Mouse (Mus musculus) lung, embryonic 14.5 days (tissue): ENCODE results near the gene Igdcc4. TPM values are rescaled to one million over a fixed set of nuclear protein-coding genes. Genes with fewer than 3 reads are reported as not detected.

Experiments
- ATAC-seq: fragments of 200-750 bp; cut with Nextera tagmentation; 2 replicates; pipeline ENCODE4 v1.8.0; 2017; ENCODE audit warnings: mild to moderate bottlenecking, moderate TSS enrichment, moderate library complexity; ENCODE audit not compliant: insufficient read depth
- DNase-seq: peaks from one replicate; pipeline ENCODE4 v3.0.0-alpha.2; 2015
- H3K27ac ChIP-seq: fragments of 300-500 bp; sonication (generic); 2 replicates; pipeline ENCODE4 v1.5.1; 2014; ENCODE audit warnings: low read depth, mild to moderate bottlenecking, moderate library complexity
- H3K27me3 ChIP-seq: fragments of 300-500 bp; sonication (generic); 2 replicates; pipeline ENCODE4 v1.6.1; 2014; ENCODE audit warnings: low read length, control low read depth; ENCODE audit not compliant: insufficient read depth
- H3K36me3 ChIP-seq: fragments of 300-500 bp; sonication (generic); 2 replicates; pipeline ENCODE4 v1.6.1; 2014; ENCODE audit warnings: control low read depth; ENCODE audit not compliant: insufficient read depth
- H3K4me1 ChIP-seq: fragments of 300-500 bp; sonication (generic); 2 replicates; pipeline ENCODE4 v1.6.1; 2014; ENCODE audit warnings: antibody characterized with exemption, control low read depth; ENCODE audit not compliant: insufficient read depth
- H3K4me2 ChIP-seq: fragments of 300-500 bp; sonication (generic); 2 replicates; pipeline ENCODE4 v1.6.1; 2014; ENCODE audit warnings: mild to moderate bottlenecking
- H3K4me3 ChIP-seq: fragments of 300-500 bp; sonication (generic); 2 replicates; pipeline ENCODE4 v1.5.1; 2014; ENCODE audit warnings: low read depth, low read length
- H3K9ac ChIP-seq: fragments of 300-500 bp; sonication (generic); 2 replicates; pipeline ENCODE4 v1.6.1; 2014
- H3K9me3 ChIP-seq: fragments of 300-500 bp; sonication (generic); 2 replicates; pipeline ENCODE4 v1.6.1; 2016; ENCODE audit warnings: low read depth, low read length, control low read depth
- CTCF ChIP-seq: IDR thresholded peaks from 2 replicates; pipeline ENCODE4 v1.5.1; 2016; ENCODE audit warnings: antibody characterized with exemption, low read depth
- WGBS: fragments of 180-500 bp; shearing (Covaris S2); extraction: QIAGEN DNeasy Blood & Tissue Kit; methylation state at CpG from one replicate; pipeline ENCODE4 v1.1.7; 2014; 5-methylcytosine and 5-hydroxymethylcytosine counted together
- polyA plus RNA-seq: library from polyadenylated mRNA; unstranded; fragments of >200 nt; fragmentation: Nextera tagmentation; extraction: Ambion mirVana; gene quantifications from 2 replicates; pipeline ENCODE4 v1.2.1, GENCODE M21; 2014

The Igdcc4 gene
- polyA plus RNA-seq, 1 experiment from 2014 or later: 28.9 TPM

DNA sequence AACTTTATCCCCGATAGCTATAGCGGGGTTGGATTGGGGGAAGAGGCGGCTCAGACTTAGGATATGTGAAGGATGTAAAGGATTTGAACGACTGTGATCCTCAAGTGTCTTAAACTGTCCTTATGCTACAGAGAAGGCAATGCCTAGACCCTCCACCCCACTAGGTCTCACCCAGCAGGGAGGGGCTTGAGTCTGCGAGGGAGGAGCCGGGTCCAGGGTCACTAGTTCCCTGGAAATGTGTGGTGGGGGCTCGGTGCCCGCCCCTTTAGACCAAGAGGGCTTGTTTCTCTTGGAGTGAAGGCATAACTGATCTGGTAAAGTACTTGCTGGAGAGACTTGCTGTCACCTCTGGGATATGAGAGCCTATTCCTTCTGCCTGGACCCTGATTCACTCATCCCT, 41.1 kb downstream of the Igdcc4 start:
- Histone ChIP-seq H3K27me3 (no peaks in the 10 kb centered on the region), H3K4me3 (peak overlapping the region; percentile 78), H3K27ac (no peak overlapping the region), H3K36me3 (peaks cover 7% of the 10 kb centered on the region; the same call in 1 of the 2 replicates), H3K4me2 (peak overlapping the region; percentile 96), H3K9ac (peak overlapping the region; percentile 73), H3K9me3 (no peaks in the 10 kb centered on the region), H3K4me1 (peaks cover 3% of the 10 kb centered on the region; the same call in 1 of the 2 replicates)
- 1% methylated on average over 8 of the region's 8 CpGs for WGBS
- ATAC-seq (no peak), DNase-seq (peak; percentile 28)
- TF ChIP-seq CTCF: no peak

DNA sequence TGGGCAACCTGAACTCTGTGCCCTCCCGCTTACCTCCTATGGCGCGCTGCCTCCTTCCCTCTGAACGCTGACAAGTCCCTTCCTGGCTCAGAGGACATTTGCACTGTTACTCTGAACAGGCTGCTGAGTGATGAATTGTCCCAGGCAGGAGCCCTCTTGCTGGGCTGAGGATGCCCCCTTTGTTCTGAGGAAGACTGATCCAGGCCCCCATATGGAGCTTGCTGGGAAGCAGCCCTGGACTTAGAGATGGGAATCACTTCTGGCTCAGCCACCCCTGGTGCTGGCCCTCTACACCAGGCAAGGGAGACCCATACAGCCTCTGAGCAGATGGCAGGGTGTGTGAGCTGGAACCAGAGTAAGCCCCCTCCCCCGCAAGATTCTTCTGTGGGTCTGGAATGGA, 44.7 kb downstream of the Igdcc4 start:
- Histone ChIP-seq H3K27ac (no peak overlapping the region), H3K4me3 (no peak overlapping the region), H3K9ac (no peak overlapping the region), H3K36me3 (peaks cover 9% of the 10 kb centered on the region), H3K4me1 (peaks cover 3% of the 10 kb centered on the region; the same call in 1 of the 2 replicates), H3K9me3 (no peaks in the 10 kb centered on the region), H3K27me3 (no peaks in the 10 kb centered on the region), H3K4me2 (no peak overlapping the region)
- WGBS: 76% methylated on average over 5 of the region's 5 CpGs
- DNase-seq: no peak
- TF ChIP-seq CTCF: no peak
- no peak for ATAC-seq

DNA sequence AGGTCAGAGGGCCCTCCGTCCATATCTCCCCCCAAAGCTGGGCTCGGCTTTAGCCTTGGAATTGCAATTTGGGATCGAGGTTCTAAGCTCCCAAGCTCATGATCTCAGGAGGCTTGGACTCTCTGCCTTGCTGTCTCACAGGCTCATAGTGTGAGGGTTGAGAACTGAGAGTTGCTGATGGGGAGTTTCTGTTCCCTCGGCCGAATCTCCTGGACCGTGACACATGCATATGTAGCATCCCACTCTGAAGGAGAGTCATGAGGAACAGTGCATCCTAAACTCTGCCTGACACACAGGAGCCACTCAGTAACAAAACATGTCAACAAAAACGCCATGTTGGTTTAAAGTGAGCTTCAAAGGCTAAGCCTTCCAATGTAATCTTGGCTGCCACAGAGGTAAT, 47.2 kb downstream of the Igdcc4 start:
- DNase-seq (no peak), ATAC-seq (no peak)
- Histone ChIP-seq H3K27ac (no peak overlapping the region), H3K9ac (no peak overlapping the region), H3K4me1 (no peaks in the 10 kb centered on the region), H3K36me3 (peaks cover 9% of the 10 kb centered on the region), H3K4me3 (no peak overlapping the region), H3K27me3 (no peaks in the 10 kb centered on the region), H3K4me2 (no peak overlapping the region), H3K9me3 (no peaks in the 10 kb centered on the region)
- no peak for TF ChIP-seq CTCF
- WGBS: 78% methylated on average over 7 of the region's 7 CpGs

DNA sequence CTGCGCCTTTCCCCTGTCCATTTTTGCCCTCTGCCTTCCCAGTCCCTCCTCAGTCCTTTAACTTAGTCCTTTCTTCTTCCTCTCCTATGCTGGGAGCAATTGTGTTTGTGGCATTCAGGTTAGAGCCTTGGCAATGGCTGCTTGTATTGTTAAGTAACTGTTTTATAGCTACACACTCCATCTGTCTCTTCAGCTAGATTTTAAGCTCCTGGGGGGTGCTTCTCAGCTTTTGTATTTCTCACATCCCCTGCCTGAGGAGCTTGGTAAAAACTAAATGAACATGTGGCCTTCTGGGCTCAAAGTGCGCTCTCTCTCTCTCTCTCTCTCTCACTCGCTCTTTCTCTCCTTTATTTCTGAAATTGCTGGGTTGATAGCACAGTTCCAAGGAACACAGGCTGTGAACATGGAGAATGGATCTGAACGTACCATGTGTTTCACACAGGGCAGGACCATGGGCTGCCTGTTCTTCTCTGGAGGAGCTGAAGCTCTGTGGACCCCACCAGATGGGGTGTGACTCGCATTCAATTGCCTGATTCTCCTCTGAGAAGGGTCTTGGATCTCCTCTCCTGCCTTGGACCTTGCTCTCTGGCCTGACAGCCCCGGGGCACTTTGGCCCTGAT, 51.5 kb downstream of the Igdcc4 start:
- H3K27ac ChIP-seq: peak overlapping the region; percentile 51
- no peaks in the 10 kb centered on the region for H3K9me3 ChIP-seq
- DNase-seq (no peak), ATAC-seq (no peak)
- 57% methylated on average over 6 of the region's 6 CpGs for WGBS
- peaks cover 11% of the 10 kb centered on the region; the same call in 1 of the 2 replicates for H3K4me1 ChIP-seq
- no peak for TF ChIP-seq CTCF
- peak overlapping the region; percentile 11; the same call in 1 of the 2 replicates for H3K9ac ChIP-seq
- no peak overlapping the region for H3K4me2 ChIP-seq
- H3K4me3 ChIP-seq: no peak overlapping the region
- no peaks in the 10 kb centered on the region for H3K27me3 ChIP-seq
- peaks cover 4% of the 10 kb centered on the region for H3K36me3 ChIP-seq

DNA sequence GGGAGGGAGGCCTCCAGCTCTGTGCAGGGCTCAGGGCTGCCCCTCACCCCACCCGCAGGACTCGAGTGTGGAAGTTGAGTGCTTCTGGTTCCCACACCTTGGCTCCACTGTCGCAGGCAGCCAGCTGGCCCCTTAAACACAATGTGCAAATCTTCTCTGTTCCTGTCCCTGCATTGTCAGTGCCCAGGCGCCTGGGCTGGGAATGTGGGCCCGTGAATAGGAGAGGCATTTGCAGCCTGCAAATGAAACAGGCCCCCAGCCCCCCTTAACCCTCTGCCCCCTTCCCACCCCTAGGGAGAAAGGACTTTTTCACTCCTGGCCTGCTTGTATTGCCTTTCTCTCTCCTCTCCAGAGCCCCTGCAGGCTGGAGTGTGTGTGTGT, 52.0 kb downstream of the Igdcc4 start:
- 0 out of 2 replicates have a peak, but pooled peaks have one; percentile 14 for ATAC-seq
- Histone ChIP-seq H3K4me2 (no peak overlapping the region), H3K4me3 (no peak overlapping the region), H3K9ac (peak overlapping the region; percentile 11; the same call in 1 of the 2 replicates), H3K36me3 (peaks cover 1% of the 10 kb centered on the region), H3K4me1 (peaks cover 11% of the 10 kb centered on the region; the same call in 1 of the 2 replicates), H3K9me3 (no peaks in the 10 kb centered on the region), H3K27me3 (no peaks in the 10 kb centered on the region), H3K27ac (peak overlapping the region; percentile 51)
- no peak for DNase-seq
- WGBS: 23% methylated on average over 5 of the region's 5 CpGs
- TF ChIP-seq CTCF: no peak

DNA sequence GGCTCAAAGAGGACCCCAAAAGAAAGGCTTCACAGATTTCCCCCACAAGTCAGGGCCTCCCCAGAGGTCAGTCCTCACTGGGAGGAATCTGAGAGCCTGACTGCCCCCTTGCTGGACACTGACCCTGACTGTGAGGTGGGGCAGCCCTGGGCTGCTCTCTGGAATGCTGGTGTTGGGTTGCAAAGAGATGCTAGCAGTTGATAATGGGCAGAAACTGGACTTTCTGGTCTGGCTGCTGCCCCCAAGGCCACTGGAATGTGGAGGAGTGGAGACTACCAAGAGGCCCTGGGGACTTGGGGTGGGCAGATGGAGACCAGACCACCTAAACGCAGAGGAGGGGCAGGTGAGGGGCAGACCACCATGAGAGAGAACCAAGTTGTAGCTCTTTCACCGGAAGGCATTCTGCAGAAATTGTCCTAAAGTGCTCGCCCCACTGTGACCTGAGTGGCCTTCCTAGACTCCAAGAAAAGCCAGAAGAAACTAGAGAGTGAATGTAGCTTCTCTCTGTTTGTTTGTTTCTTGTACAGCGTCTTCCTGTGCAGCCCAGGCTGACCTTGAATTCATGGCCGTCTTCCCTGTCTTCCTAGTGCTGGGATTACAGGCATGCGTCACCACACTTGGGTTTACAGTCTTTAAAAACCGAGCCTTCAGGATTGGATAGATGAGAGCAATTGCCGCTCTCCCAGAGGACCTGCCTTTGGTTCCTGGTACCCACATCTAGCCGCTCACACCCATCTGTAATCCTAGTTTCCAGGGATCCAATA, 53.6 kb downstream of the Igdcc4 start:
- peak overlapping the region; percentile 48; the same call in 1 of the 2 replicates for H3K27ac ChIP-seq
- DNase-seq: peak; percentile 52
- WGBS: 44% methylated on average over 9 of the region's 9 CpGs

DNA sequence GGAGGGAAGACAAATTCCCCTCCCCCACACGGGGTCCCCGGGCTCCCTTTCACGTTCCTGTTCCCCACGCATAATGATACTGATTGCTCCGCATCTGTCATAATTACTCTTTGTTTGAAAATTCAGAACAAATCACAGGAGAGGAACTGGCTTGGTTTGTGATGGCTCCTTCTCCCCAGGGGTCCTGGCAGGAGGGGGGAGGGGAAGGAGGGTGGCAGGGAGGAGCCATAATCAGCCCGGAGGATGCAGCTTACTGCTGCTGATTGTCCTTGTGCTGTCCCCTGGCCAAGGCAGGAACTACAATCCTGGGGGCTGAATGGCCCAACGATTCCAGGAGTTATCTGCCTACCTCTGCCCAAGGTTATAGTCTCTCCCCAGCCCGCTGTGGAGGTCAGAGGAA, 55.3 kb downstream of the Igdcc4 start:
- Histone ChIP-seq H3K27me3 (no peaks in the 10 kb centered on the region; the same call in 1 of the 2 replicates), H3K4me2 (0 out of 2 replicates have a peak overlapping the region, but pooled peaks have one; percentile 12), H3K27ac (no peak overlapping the region), H3K4me3 (no peak overlapping the region), H3K9me3 (no peaks in the 10 kb centered on the region), H3K9ac (no peak overlapping the region), H3K4me1 (peaks cover 11% of the 10 kb centered on the region), H3K36me3 (no peaks in the 10 kb centered on the region)
- 13% methylated on average over 8 of the region's 8 CpGs for WGBS
- DNase-seq (no peak), ATAC-seq (0 out of 2 replicates have a peak, but pooled peaks have one; percentile 37)
- TF ChIP-seq CTCF: no peak

More for the DNA sequence above, 53.6 kb downstream of the Igdcc4 start:
- no peak; the same call in 1 of the 2 replicates for ATAC-seq
- H3K27me3 ChIP-seq: no peaks in the 10 kb centered on the region
- peaks cover 11% of the 10 kb centered on the region for H3K4me1 ChIP-seq
- H3K9ac ChIP-seq: no peak overlapping the region
- 0 out of 2 replicates have a peak overlapping the region, but pooled peaks have one; percentile 12 for H3K4me2 ChIP-seq
- no peak overlapping the region for H3K4me3 ChIP-seq
- H3K9me3 ChIP-seq: no peaks in the 10 kb centered on the region
- no peaks in the 10 kb centered on the region for H3K36me3 ChIP-seq
- TF ChIP-seq CTCF: no peak
